Comparison of ENCODE assay signal across 9 mouse cellular contexts in genomic region chr5:122286191-122286590, GRCm38 (mm10). TPM values are rescaled to one million over a fixed set of nuclear protein-coding genes. Genes with fewer than 3 reads are reported as not detected.
A peak's percentile ranks its signal among the peaks of the same experiment; 100 is the strongest.
DNase-seq lines count a peak whose midpoint lies in the region; ATAC-seq and TF ChIP-seq lines count a peak whose summit lies in the region.
"Had no signal": no experiment of that assay in that cellular context is flagged by ENCODE, and none has a peak within 500 bp of the region (broad histone marks: within the 10 kb centered on the region; RNA-seq: fewer than 3 reads in every experiment).

No protein-coding gene starts in this region.

- H3K36me3 ChIP-seq in heart, adult 2 months (ENCODE audit: control insufficient read depth, insufficient read depth, low read length): peaks cover 10% of the 10 kb centered on the region
- peaks cover 4% of the 10 kb centered on the region for H3K36me3 ChIP-seq in C2C12 (ENCODE audit: control insufficient read depth, insufficient read depth)
- 0 out of 2 replicates have a peak, but pooled peaks cover 7% of the 10 kb centered on the region for H3K36me3 ChIP-seq in forebrain, postnatal 0 days (ENCODE audit: insufficient read depth)
- peaks cover 38% of the 10 kb centered on the region for H3K36me3 ChIP-seq in midbrain, embryonic 10.5 days

- DNase-seq in heart, adult 2 months: no peak
- DNase-seq in heart, postnatal 10 days: no peak
- DNase-seq in forebrain, postnatal 0 days: no peak
- no peak for DNase-seq in midbrain, embryonic 10.5 days (ENCODE audit: low spot score)
- DNase-seq in left cerebral cortex, postnatal 4 days: no peak
- no peak for DNase-seq in cerebellum, adult 18-20 months
- no peak for DNase-seq in urinary bladder, postnatal 36 days (ENCODE audit: low spot score in 2 of 2)
- DNase-seq: kidney, adult 11 months had no signal

- TF ChIP-seq EP300 in heart, adult 2 months (IDR thresholded peaks at IDR 0.05; ENCODE audit: insufficient read depth, low read depth, low read length): no peak

- H3K9ac ChIP-seq in heart, adult 2 months (ENCODE audit: low read depth, low read length): peak overlapping the region; percentile 99
- no peak overlapping the region for H3K9ac ChIP-seq in forebrain, postnatal 0 days

- TF ChIP-seq CTCF in heart, adult 2 months (IDR thresholded peaks at IDR 0.05): no peak
- TF ChIP-seq CTCF in C2C12 (IDR thresholded peaks at IDR 0.05; ENCODE audit: control insufficient read depth, insufficient read depth, insufficient read length): no peak
- no peak for TF ChIP-seq CTCF in forebrain, postnatal 0 days (IDR thresholded peaks at IDR 0.05; ENCODE audit: low read depth)

- H3K27ac ChIP-seq in heart, adult 2 months: peak overlapping the region; percentile 92
- H3K27ac ChIP-seq in forebrain, postnatal 0 days (ENCODE audit: low read depth, low read length): no peak overlapping the region
- no peak overlapping the region for H3K27ac ChIP-seq in midbrain, embryonic 10.5 days (replicated peaks)

- peak overlapping the region; percentile 12 for H3ac ChIP-seq in C2C12 (ENCODE audit: control insufficient read depth, insufficient read length, low read depth)

- no peaks in the 10 kb centered on the region for H3K9me3 ChIP-seq in forebrain, postnatal 0 days (ENCODE audit: low read length)
- peaks cover 3% of the 10 kb centered on the region; the same call in 1 of the 2 replicates for H3K9me3 ChIP-seq in midbrain, embryonic 10.5 days (replicated peaks)

- intact Hi-C loops in heart, adult 2 months (cut with DNase I): no loop called here
- intact Hi-C loops in heart, postnatal 10 days (cut with DNase I): loop anchor here (5.0 kb wide), 1 partner anchor 106 kb away; the partner anchor contains the start of gene Arpc3
- intact Hi-C loops in left cerebral cortex, postnatal 4 days (cut with DNase I): no loop called here

- 71% methylated on average over 10 of the region's 10 CpGs for WGBS in heart, adult 2 months
- 85% methylated on average over 10 of the region's 10 CpGs for WGBS in forebrain, postnatal 0 days
- 90% methylated on average over 10 of the region's 10 CpGs for WGBS in midbrain, embryonic 10.5 days

- H3K4me3 ChIP-seq in heart, adult 2 months: peak overlapping the region; percentile 92
- H3K4me3 ChIP-seq in C2C12 (ENCODE audit: insufficient read depth, poor library complexity, severe bottlenecking): no peak overlapping the region
- no peak overlapping the region for H3K4me3 ChIP-seq in forebrain, postnatal 0 days (ENCODE audit: low read depth, low read length)
- H3K4me3 ChIP-seq in midbrain, embryonic 10.5 days: peak overlapping the region; percentile 97; the same call in 1 of the 2 replicates

- peaks cover 16% of the 10 kb centered on the region for H3K4me1 ChIP-seq in heart, adult 2 months (ENCODE audit: control insufficient read depth, insufficient read depth, low read length)
- H3K4me1 ChIP-seq in forebrain, postnatal 0 days (ENCODE audit: insufficient read depth): peaks cover 6% of the 10 kb centered on the region; the same call in 1 of the 2 replicates
- H3K4me1 ChIP-seq in midbrain, embryonic 10.5 days: peaks cover 34% of the 10 kb centered on the region

- peaks cover 56% of the 10 kb centered on the region for H3K79me3 ChIP-seq in C2C12 (ENCODE audit: low read depth)

- TF ChIP-seq POLR2A in heart, adult 2 months (IDR thresholded peaks at IDR 0.05; ENCODE audit: insufficient read depth, low read depth, low read length): no peak

- H3K4me2 ChIP-seq in forebrain, postnatal 0 days (ENCODE audit: low read depth): peak overlapping the region; percentile 97

- ATAC-seq in forebrain, postnatal 0 days: no peak

- no peaks in the 10 kb centered on the region for H3K27me3 ChIP-seq in heart, adult 2 months (ENCODE audit: control insufficient read depth, insufficient read depth, low read length)
- H3K27me3 ChIP-seq in C2C12 (ENCODE audit: control insufficient read depth, insufficient read depth, insufficient read length): no peaks in the 10 kb centered on the region
- no peaks in the 10 kb centered on the region for H3K27me3 ChIP-seq in forebrain, postnatal 0 days (ENCODE audit: insufficient read depth, low read length)
- 0 out of 2 replicates have a peak, but pooled peaks cover 2% of the 10 kb centered on the region for H3K27me3 ChIP-seq in midbrain, embryonic 10.5 days (ENCODE audit: low read depth, poor library complexity, severe bottlenecking)

- H3K79me2 ChIP-seq in heart, adult 2 months (replicated peaks; ENCODE audit: control insufficient read depth, insufficient read depth, low read length): peaks cover 9% of the 10 kb centered on the region
- peaks cover 71% of the 10 kb centered on the region for H3K79me2 ChIP-seq in C2C12 (ENCODE audit: control insufficient read depth, insufficient read depth)

TF ChIP-seq in C2C12, 6 proteins besides CTCF, POLR2A, EP300 and RAD21:
- TF ChIP-seq MYOD1 (IDR thresholded peaks at IDR 0.05; ENCODE audit: control insufficient read depth, insufficient read length, low read depth): no peak
- no peak for TF ChIP-seq MYOG (IDR thresholded peaks at IDR 0.05; ENCODE audit: control insufficient read depth, extremely low read depth, insufficient read length)
- no peak for TF ChIP-seq MAX (IDR thresholded peaks at IDR 0.05)
- no peak for TF ChIP-seq CEBPB (IDR thresholded peaks at IDR 0.05; ENCODE audit: low read depth)
- TF ChIP-seq FOSL1 (IDR thresholded peaks at IDR 0.05; ENCODE audit: insufficient read depth, low read length, poor library complexity, severe bottlenecking): no peak
- TF ChIP-seq USF1 (IDR thresholded peaks at IDR 0.05; ENCODE audit: low read depth): no peak

RNA-seq across cellular contexts. Expression of gene Pptc7, which starts 2.0 kb away (rescaled TPM):
- 100 to 1,000 TPM; 108 to 133 TPM for total RNA-seq in heart, adult 2 months (2021)
- polyA plus RNA-seq in heart, adult 2 months (2012; rRNA removed): 77.5 and 122 TPM in 2 replicates
- total RNA-seq in heart, postnatal 10 days (2021): 10 to 100 TPM; 63.4 to 83.1 TPM
- polyA plus RNA-seq in C2C12 (2012; fragmentation: generic; extraction: Trizol): 6.3 TPM
- 14.8 and 18.3 TPM in 2 replicates for total RNA-seq in forebrain, postnatal 0 days (2014; rRNA removed)
- 4.2 and 6.7 TPM in 2 replicates for polyA plus RNA-seq in forebrain, postnatal 0 days (2015; fragmentation: Nextera tagmentation; extraction: Ambion mirVana)
- 7.3 and 7.7 TPM in 2 replicates for polyA plus RNA-seq in midbrain, embryonic 10.5 days (2016; fragmentation: Nextera tagmentation; extraction: Ambion mirVana)
- 10 to 100 TPM; 17.1 to 18.5 TPM for total RNA-seq in left cerebral cortex, postnatal 4 days (2021)

RNA-seq across cellular contexts. Expression of gene Tctn1, which starts 21.9 kb away (rescaled TPM):
- total RNA-seq in heart, adult 2 months (2021): 1 to 10 TPM; 3.2 to 3.9 TPM
- polyA plus RNA-seq in heart, adult 2 months (2012; rRNA removed): 9.4 and 9.8 TPM in 2 replicates
- total RNA-seq in heart, postnatal 10 days (2021): 1 to 10 TPM; 5.4 to 5.5 TPM
- 2.6 TPM for polyA plus RNA-seq in C2C12 (2012; fragmentation: generic; extraction: Trizol)
- 20.3 and 31.2 TPM in 2 replicates for total RNA-seq in forebrain, postnatal 0 days (2014; rRNA removed)
- polyA plus RNA-seq in forebrain, postnatal 0 days (2015; fragmentation: Nextera tagmentation; extraction: Ambion mirVana): 2.9 and 4.3 TPM in 2 replicates
- 5.9 and 6.4 TPM in 2 replicates for polyA plus RNA-seq in midbrain, embryonic 10.5 days (2016; fragmentation: Nextera tagmentation; extraction: Ambion mirVana)
- total RNA-seq in left cerebral cortex, postnatal 4 days (2021): 10 to 100 TPM; 16.4 to 17.8 TPM

Comparison
In these comparisons a context has a peak if more than half of its experiments do, and no peak if none do; other contexts are left out.
1. H3K4me3 ChIP-seq: peak in heart, adult 2 months (single experiment) and midbrain, embryonic 10.5 days (single experiment); none in C2C12 (single experiment) and forebrain, postnatal 0 days (single experiment).